Mouse (Mus musculus) small intestine, adult 2 months (tissue): ENCODE results near the gene Olfml2a.

Source experiments
- CTCF ChIP-seq: fragments of 200-500 bp; IDR thresholded peaks from 2 replicates; pipeline ENCODE4 v1.5.1; 2012; ENCODE audit warnings: low read depth, mild to moderate bottlenecking, control low read depth, inconsistent platforms, low read length, moderate library complexity, mixed read lengths; ENCODE audit not compliant: insufficient replicate concordance, insufficient read length; ENCODE audit errors: extremely low read depth
- POLR2A ChIP-seq: fragments of 200-500 bp; IDR thresholded peaks from 2 replicates; pipeline ENCODE4 v1.6.1; 2012; ENCODE audit warnings: low read depth, mild to moderate bottlenecking, control low read depth, inconsistent platforms, low read length, moderate library complexity

DNA sequence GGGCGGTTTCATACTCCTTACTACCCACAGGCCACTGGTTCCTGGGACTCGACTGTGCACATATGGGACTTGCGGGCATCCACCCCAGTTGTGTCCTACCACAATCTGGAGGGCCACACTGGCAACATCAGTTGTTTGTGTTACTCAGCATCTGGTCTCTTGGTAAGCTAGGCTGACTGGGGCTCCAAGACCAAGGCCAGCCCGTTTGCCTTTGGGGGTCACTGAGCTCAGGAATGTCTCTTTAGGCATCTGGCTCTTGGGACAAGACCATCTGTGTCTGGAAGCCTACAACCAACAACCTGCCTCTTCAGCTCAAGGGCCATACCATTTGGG lies 68.8 kb downstream of the Olfml2a start:
- no peak for TF ChIP-seq CTCF
- TF ChIP-seq POLR2A: no peak
